Mouse (Mus musculus) testis, adult 2 months (tissue): ENCODE results near the gene 4930562C15Rik. TPM values are rescaled to one million over a fixed set of nuclear protein-coding genes. Genes with fewer than 3 reads are reported as not detected.

Source experiments
- H3K27ac ChIP-seq: fragments of 200-500 bp; 2 replicates; pipeline ENCODE4 v1.5.1; 2012; ENCODE audit warnings: low read depth, low read length; ENCODE audit not compliant: control insufficient read depth, insufficient read depth
- H3K27me3 ChIP-seq: fragments of 200-500 bp; 2 replicates; pipeline ENCODE4 v1.6.1; 2012; ENCODE audit warnings: mild to moderate bottlenecking, low read length, moderate library complexity; ENCODE audit not compliant: control insufficient read depth, insufficient read depth
- H3K36me3 ChIP-seq: fragments of 200-500 bp; 2 replicates; pipeline ENCODE4 v1.6.1; 2012; ENCODE audit warnings: mild to moderate bottlenecking, low read length; ENCODE audit not compliant: control insufficient read depth, insufficient read depth
- H3K4me1 ChIP-seq: fragments of 200-500 bp; 2 replicates; pipeline ENCODE4 v1.6.1; 2012; ENCODE audit warnings: low read length; ENCODE audit not compliant: control insufficient read depth, insufficient read depth
- H3K4me3 ChIP-seq: fragments of 200-500 bp; 2 replicates; pipeline ENCODE4 v1.5.1; 2012; ENCODE audit warnings: low read depth, mild to moderate bottlenecking, low read length, moderate library complexity, mixed read lengths; ENCODE audit not compliant: control insufficient read depth
- CTCF ChIP-seq: fragments of 200-500 bp; IDR thresholded peaks from 2 replicates; pipeline ENCODE4 v1.5.1; 2012; ENCODE audit warnings: low read depth, mild to moderate bottlenecking, inconsistent platforms, low read length, moderate library complexity; ENCODE audit not compliant: control insufficient read depth, insufficient read depth, insufficient replicate concordance
- POLR2A ChIP-seq: fragments of 200-500 bp; IDR thresholded peaks from 2 replicates; pipeline ENCODE4 v1.6.1; 2012; ENCODE audit warnings: low read depth, mild to moderate bottlenecking, inconsistent platforms, low read length, moderate library complexity; ENCODE audit not compliant: control insufficient read depth
- polyA plus RNA-seq: library from polyadenylated mRNA; depleted of rRNA; stranded (reverse); fragments of >200 nt; gene quantifications from 2 replicates; pipeline ENCODE4 v1.2.3, GENCODE M21; 2012

4930562C15Rik gene
- polyA plus RNA-seq, 1 experiment = 55.3 TPM

- no peak for TF ChIP-seq POLR2A
- TF ChIP-seq CTCF = no peak
- Histone ChIP-seq H3K4me1 (peaks cover 5% of the 10 kb centered on the region), H3K36me3 (no peaks in the 10 kb centered on the region), H3K4me3 (peak overlapping the region; percentile 96), H3K27ac (no peak overlapping the region), H3K27me3 (no peaks in the 10 kb centered on the region)
Measured at GRCm38 (mm10) chr16:4877701-4878100, 42.5 kb downstream of the 4930562C15Rik start.

GRCm38 (mm10) chr16:4878192-4878885 lies 43.1 kb downstream of the 4930562C15Rik start:
- Histone ChIP-seq H3K36me3 (no peaks in the 10 kb centered on the region), H3K4me3 (peak overlapping the region; percentile 96), H3K27ac (peak overlapping the region; percentile 65; the same call in 1 of the 2 replicates), H3K4me1 (peaks cover 5% of the 10 kb centered on the region), H3K27me3 (no peaks in the 10 kb centered on the region)
- TF ChIP-seq POLR2A = no peak

GRCm38 (mm10) chr16:4879101-4879707 lies 44.0 kb downstream of the 4930562C15Rik start:
- H3K27ac ChIP-seq = peak overlapping the region; percentile 99
- no peak; the same call in 1 of the 2 replicates for TF ChIP-seq POLR2A
- TF ChIP-seq CTCF = no peak

GRCm38 (mm10) chr16:4879708-4880124 lies 44.5 kb downstream of the 4930562C15Rik start:
- H3K4me3 ChIP-seq = peak overlapping the region; percentile 96

More at GRCm38 (mm10) chr16:4879101-4879707, 44.0 kb downstream of the 4930562C15Rik start:
- Histone ChIP-seq H3K4me3 (peak overlapping the region; percentile 96), H3K27me3 (no peaks in the 10 kb centered on the region), H3K4me1 (peaks cover 5% of the 10 kb centered on the region), H3K36me3 (no peaks in the 10 kb centered on the region)

GRCm38 (mm10) chr16:4880136-4880825 lies 45.1 kb downstream of the 4930562C15Rik start, which contains the start of gene Ubald1:
Ubald1 (minus strand) TSS chr16:4880315.
- TF ChIP-seq CTCF (no peak), POLR2A (peak; percentile 98)
- H3K27ac ChIP-seq = peak within 1 kb of the TSS; percentile 99
- peak within 1 kb of the TSS; percentile 96 for H3K4me3 ChIP-seq
- no peaks in the 10 kb centered on the region for H3K27me3 ChIP-seq
- H3K36me3 ChIP-seq = no peaks in the 10 kb centered on the region
- H3K4me1 ChIP-seq = peaks cover 10% of the 10 kb centered on the region

More at GRCm38 (mm10) chr16:4879708-4880124, 44.5 kb downstream of the 4930562C15Rik start:
- no peaks in the 10 kb centered on the region for H3K27me3 ChIP-seq
- H3K36me3 ChIP-seq = no peaks in the 10 kb centered on the region
- H3K27ac ChIP-seq = peak overlapping the region; percentile 99
- peak; percentile 67 for TF ChIP-seq POLR2A
- 0 out of 2 replicates have a peak, but pooled peaks have one; percentile 9 for TF ChIP-seq CTCF
- peaks cover 7% of the 10 kb centered on the region for H3K4me1 ChIP-seq

GRCm38 (mm10) chr16:4881400-4882351 lies 46.5 kb downstream of the 4930562C15Rik start:
- Histone ChIP-seq H3K4me1 (peaks cover 16% of the 10 kb centered on the region), H3K36me3 (no peaks in the 10 kb centered on the region), H3K4me3 (peak overlapping the region; percentile 96), H3K27me3 (no peaks in the 10 kb centered on the region), H3K27ac (peak overlapping the region; percentile 99)
- no peak for TF ChIP-seq CTCF
- no peak for TF ChIP-seq POLR2A
